Mouse (Mus musculus) embryonic facial prominence, embryonic 11.5 days (tissue): ENCODE measurements around the gene Ctsw. TPM values are rescaled to one million over a fixed set of nuclear protein-coding genes. Genes with fewer than 3 reads are reported as not detected.

Experiments used
- ATAC-seq: fragments of 200-750 bp; cut with Nextera tagmentation; replicated peaks from 2 replicates; pipeline ENCODE4 v1.8.0; 2017; ENCODE audit warnings: low read depth; ENCODE audit not compliant: insufficient number of reproducible peaks, low FRiP score, low TSS enrichment
- DNase-seq: peaks from one replicate; pipeline ENCODE4 v3.0.0-alpha.2; 2015; ENCODE audit warnings: low spot score
- H3K27ac ChIP-seq: fragments of 300-500 bp; sonication (generic); replicated peaks from 2 replicates; pipeline ENCODE4 v1.5.1; 2014; ENCODE audit warnings: mild to moderate bottlenecking, low read depth, low read length, control low read depth
- H3K27me3 ChIP-seq: fragments of 300-500 bp; sonication (generic); 2 replicates; pipeline ENCODE4 v1.6.1; 2014; ENCODE audit warnings: mild to moderate bottlenecking, low read length, moderate library complexity, mixed read lengths; ENCODE audit not compliant: control insufficient read depth, insufficient read depth
- H3K36me3 ChIP-seq: fragments of 300-500 bp; sonication (generic); replicated peaks from 2 replicates; pipeline ENCODE4 v1.6.1; 2014; ENCODE audit warnings: low read depth, mild to moderate bottlenecking, low read length, moderate library complexity, mixed read lengths; ENCODE audit not compliant: control insufficient read depth, insufficient read depth
- H3K4me1 ChIP-seq: fragments of 300-500 bp; sonication (generic); 2 replicates; pipeline ENCODE4 v1.6.1; 2014; ENCODE audit warnings: low read length, mixed read lengths; ENCODE audit not compliant: control insufficient read depth, insufficient read depth
- H3K4me2 ChIP-seq: fragments of 300-500 bp; sonication (generic); 2 replicates; pipeline ENCODE4 v1.6.1; 2014; ENCODE audit warnings: low read depth, mild to moderate bottlenecking, control low read depth, low read length, moderate library complexity
- H3K4me3 ChIP-seq: fragments of 300-500 bp; sonication (generic); 2 replicates; pipeline ENCODE4 v1.5.1; 2014; ENCODE audit warnings: low read depth, low read length, control low read depth
- H3K9ac ChIP-seq: fragments of 300-500 bp; sonication (generic); replicated peaks from 2 replicates; pipeline ENCODE4 v1.6.1; 2014; ENCODE audit warnings: mild to moderate bottlenecking, control low read depth, low read length
- H3K9me3 ChIP-seq: fragments of 300-500 bp; sonication (generic); replicated peaks from 2 replicates; pipeline ENCODE4 v1.6.1; 2016; ENCODE audit warnings: mild to moderate bottlenecking, low read length, inconsistent platforms, mixed read lengths; ENCODE audit not compliant: control insufficient read depth
- WGBS: fragments of 180-500 bp; shearing (Covaris S2); extraction: QIAGEN DNeasy Blood & Tissue Kit; methylation state at CpG from one replicate; pipeline ENCODE4 v1.1.7; 2014; 5-methylcytosine and 5-hydroxymethylcytosine counted together
- polyA plus RNA-seq: library from polyadenylated mRNA; unstranded; fragments of >200 nt; fragmentation: Nextera tagmentation; extraction: Ambion mirVana; gene quantifications from 2 replicates; pipeline ENCODE4 v1.2.1, GENCODE M21; 2014

The Ctsw gene
- polyA plus RNA-seq, 1 experiment from 2014 or later, result 1.4 TPM

GRCm38 (mm10) chr19:5456922-5457745 lies 11.2 kb downstream of the Ctsw start:
- Histone ChIP-seq H3K27me3 (no peaks in the 10 kb centered on the region), H3K36me3 (no peaks in the 10 kb centered on the region), H3K27ac (peak overlapping the region; percentile 83), H3K9me3 (no peaks in the 10 kb centered on the region), H3K4me1 (peaks cover 6% of the 10 kb centered on the region; the same call in 1 of the 2 replicates), H3K4me2 (peak overlapping the region; percentile 99), H3K4me3 (peak overlapping the region; percentile 80), H3K9ac (peak overlapping the region; percentile 80)
- ATAC-seq (peak; percentile 89), DNase-seq (peak; percentile 96)
- WGBS, result under 1% methylated on average over 70 of the region's 70 CpGs

GRCm38 (mm10) chr19:5456241-5456921 lies 11.9 kb downstream of the Ctsw start:
- Histone ChIP-seq H3K9me3 (no peaks in the 10 kb centered on the region), H3K36me3 (no peaks in the 10 kb centered on the region), H3K27me3 (no peaks in the 10 kb centered on the region), H3K9ac (peak overlapping the region; percentile 80), H3K4me2 (peak overlapping the region; percentile 99), H3K27ac (peak overlapping the region; percentile 83), H3K4me1 (peaks cover 6% of the 10 kb centered on the region; the same call in 1 of the 2 replicates), H3K4me3 (peak overlapping the region; percentile 80)
- DNase-seq (no peak), ATAC-seq (no peak)
- WGBS, result 2% methylated on average over 26 of the region's 26 CpGs

GRCm38 (mm10) chr19:5455568-5455967 lies 12.7 kb downstream of the Ctsw start:
- no peak for DNase-seq
- no peaks in the 10 kb centered on the region for H3K27me3 ChIP-seq
- WGBS, result 61% methylated on average over 8 of the region's 8 CpGs
- no peaks in the 10 kb centered on the region for H3K36me3 ChIP-seq
- ATAC-seq, result no peak
- no peaks in the 10 kb centered on the region for H3K9me3 ChIP-seq
- H3K4me1 ChIP-seq, result peaks cover 6% of the 10 kb centered on the region; the same call in 1 of the 2 replicates
- no peak overlapping the region; the same call in none of the 2 replicates for H3K4me3 ChIP-seq
- H3K4me2 ChIP-seq, result peak overlapping the region; percentile 99; the same call in 1 of the 2 replicates
- H3K9ac ChIP-seq, result 0 out of 2 replicates have a peak overlapping the region, but pooled peaks have one; percentile 23
- no peak overlapping the region for H3K27ac ChIP-seq

- H3K4me3 ChIP-seq, result no peak overlapping the region
- no peaks in the 10 kb centered on the region for H3K9me3 ChIP-seq
- H3K27me3 ChIP-seq, result peaks cover 3% of the 10 kb centered on the region; the same call in 1 of the 2 replicates
- 87% methylated on average over 12 of the region's 12 CpGs for WGBS
- no peak overlapping the region for H3K9ac ChIP-seq
- ATAC-seq (no peak), DNase-seq (no peak)
- peaks cover 6% of the 10 kb centered on the region; the same call in 1 of the 2 replicates for H3K4me1 ChIP-seq
- H3K27ac ChIP-seq, result no peak overlapping the region
- no peaks in the 10 kb centered on the region for H3K36me3 ChIP-seq
- H3K4me2 ChIP-seq, result no peak overlapping the region
These were observed 13.3 kb downstream of the Ctsw start for GRCm38 (mm10) chr19:5455037-5455436.

- Histone ChIP-seq H3K27ac (no peak overlapping the region), H3K9ac (no peak overlapping the region), H3K9me3 (no peaks in the 10 kb centered on the region), H3K4me1 (peaks cover 12% of the 10 kb centered on the region), H3K4me2 (no peak overlapping the region), H3K4me3 (no peak overlapping the region), H3K36me3 (no peaks in the 10 kb centered on the region), H3K27me3 (peaks cover 33% of the 10 kb centered on the region)
- ATAC-seq (no peak), DNase-seq (no peak)
- 73% methylated on average over 6 of the region's 6 CpGs for WGBS
These were observed 16.5 kb downstream of the Ctsw start for GRCm38 (mm10) chr19:5451766-5452165.

GRCm38 (mm10) chr19:5449673-5450072 lies 18.6 kb downstream of the Ctsw start:
- no peak overlapping the region for H3K9ac ChIP-seq
- WGBS, result 83% methylated on average over 3 of the region's 3 CpGs
- DNase-seq, result no peak
- no peak overlapping the region for H3K4me3 ChIP-seq
- no peak overlapping the region for H3K27ac ChIP-seq
- no peak for ATAC-seq
- H3K9me3 ChIP-seq, result no peaks in the 10 kb centered on the region
- no peaks in the 10 kb centered on the region for H3K36me3 ChIP-seq
- H3K4me1 ChIP-seq, result peaks cover 8% of the 10 kb centered on the region
- H3K4me2 ChIP-seq, result no peak overlapping the region
- peaks cover 35% of the 10 kb centered on the region for H3K27me3 ChIP-seq

GRCm38 (mm10) chr19:5448354-5449150 lies 19.8 kb downstream of the Ctsw start:
- 7% methylated on average over 36 of the region's 36 CpGs for WGBS
- no peak overlapping the region for H3K9ac ChIP-seq

More at GRCm38 (mm10) chr19:5448354-5449150, 19.8 kb downstream of the Ctsw start:
- Histone ChIP-seq H3K27ac (no peak overlapping the region), H3K9me3 (no peaks in the 10 kb centered on the region), H3K36me3 (no peaks in the 10 kb centered on the region), H3K4me1 (peaks cover 8% of the 10 kb centered on the region), H3K4me2 (peak overlapping the region; percentile 91), H3K27me3 (peaks cover 35% of the 10 kb centered on the region), H3K4me3 (peak overlapping the region; percentile 50)
- ATAC-seq (peak; percentile 35; the same call in 1 of the 2 replicates), DNase-seq (no peak)
